Mouse (Mus musculus): ENCODE measurements at regions not wholly inside any gene's neighbourhood (a gene's known extent, or its start where the extent isn't known, plus 50 kb on each side); places are given as distances from the start of the nearest gene placed in this dataset.

- H3ac ChIP-seq (ENCODE audit: control insufficient read depth, insufficient read length), result no peak overlapping the region
- TF ChIP-seq POLR2A (IDR thresholded peaks at IDR 0.05; ENCODE audit: insufficient read length, low read depth) (no peak), CEBPB (IDR thresholded peaks at IDR 0.05; ENCODE audit: insufficient read depth, poor library complexity, severe bottlenecking) (no peak), E2F4 (IDR thresholded peaks at IDR 0.05; ENCODE audit: insufficient read depth) (no peak), MYOG (IDR thresholded peaks at IDR 0.05; ENCODE audit: control insufficient read depth in 1 of 3, insufficient read depth in 1 of 3, insufficient read length in 2 of 3, low read depth in 2 of 3) (no peak), MAX (IDR thresholded peaks at IDR 0.05; ENCODE audit: low read depth) (no peak), REST (IDR thresholded peaks at IDR 0.05; ENCODE audit: insufficient read depth, insufficient read length) (no peak), MYOD1 (IDR thresholded peaks at IDR 0.05; ENCODE audit: control insufficient read depth in 1 of 3, insufficient read length in 2 of 3, low read depth in 2 of 3) (no peak), USF1 (IDR thresholded peaks at IDR 0.05; ENCODE audit: low read depth) (no peak), TCF3 (IDR thresholded peaks at IDR 0.05; ENCODE audit: insufficient read length, low read depth) (no peak), SRF (IDR thresholded peaks at IDR 0.05; ENCODE audit: control insufficient read depth, insufficient read length, low read depth) (no peak), POLR2AphosphoS2 (IDR thresholded peaks at IDR 0.05; ENCODE audit: insufficient read length, low read depth) (no peak), TCF12 (IDR thresholded peaks at IDR 0.05; ENCODE audit: insufficient read depth, poor library complexity, severe bottlenecking) (no peak)
- H3K79me2 ChIP-seq (ENCODE audit: control insufficient read depth, insufficient read depth), result no peaks in the 10 kb centered on the region
- no peak overlapping the region for H3K4me2 ChIP-seq (ENCODE audit: low read depth)
- H3K27me3 ChIP-seq (ENCODE audit: control insufficient read depth, insufficient read depth, insufficient read length), result no peaks in the 10 kb centered on the region
- H3K36me3 ChIP-seq (ENCODE audit: control insufficient read depth, insufficient read depth), result no peaks in the 10 kb centered on the region
- no peak overlapping the region for H3K4me3 ChIP-seq
Measured at GRCm38 (mm10) chr4:55615808-55616207, 83.5 kb upstream of the Klf4 start.

- Histone ChIP-seq H3K79me2 (ENCODE audit: control insufficient read depth, insufficient read depth) (no peaks in the 10 kb centered on the region), H3K4me3 (no peak overlapping the region), H3K4me2 (ENCODE audit: low read depth) (no peak overlapping the region), H3K27me3 (ENCODE audit: control insufficient read depth, insufficient read depth, insufficient read length) (no peaks in the 10 kb centered on the region), H3ac (ENCODE audit: control insufficient read depth, insufficient read length) (no peak overlapping the region), H3K36me3 (ENCODE audit: control insufficient read depth, insufficient read depth) (no peaks in the 10 kb centered on the region)
- no peak for TF ChIP-seq POLR2A (IDR thresholded peaks at IDR 0.05; ENCODE audit: insufficient read length, low read depth)
- no peak for TF ChIP-seq TCF3 (IDR thresholded peaks at IDR 0.05; ENCODE audit: insufficient read length, low read depth)
- TF ChIP-seq MAX (IDR thresholded peaks at IDR 0.05; ENCODE audit: low read depth), result no peak
- no peak for TF ChIP-seq USF1 (IDR thresholded peaks at IDR 0.05; ENCODE audit: low read depth)
Measured at GRCm38 (mm10) chr4:55613523-55613922, 81.3 kb upstream of the Klf4 start.

- H3ac ChIP-seq (ENCODE audit: control insufficient read depth, insufficient read length), result no peak overlapping the region
- H3K4me3 ChIP-seq, result no peak overlapping the region
- H3K79me2 ChIP-seq (ENCODE audit: control insufficient read depth, insufficient read depth), result no peaks in the 10 kb centered on the region
- TF ChIP-seq E2F4 (IDR thresholded peaks at IDR 0.05; ENCODE audit: insufficient read depth) (no peak), CEBPB (IDR thresholded peaks at IDR 0.05; ENCODE audit: insufficient read depth, poor library complexity, severe bottlenecking) (no peak), POLR2A (IDR thresholded peaks at IDR 0.05; ENCODE audit: insufficient read length, low read depth) (no peak), MYOD1 (IDR thresholded peaks at IDR 0.05; ENCODE audit: control insufficient read depth in 1 of 3, insufficient read length in 2 of 3, low read depth in 2 of 3) (no peak), POLR2AphosphoS2 (IDR thresholded peaks at IDR 0.05; ENCODE audit: insufficient read length, low read depth) (no peak), MYOG (IDR thresholded peaks at IDR 0.05; ENCODE audit: control insufficient read depth in 1 of 3, insufficient read depth in 1 of 3, insufficient read length in 2 of 3, low read depth in 2 of 3) (no peak), SRF (IDR thresholded peaks at IDR 0.05; ENCODE audit: control insufficient read depth, insufficient read length, low read depth) (no peak), USF1 (IDR thresholded peaks at IDR 0.05; ENCODE audit: low read depth) (no peak), REST (IDR thresholded peaks at IDR 0.05; ENCODE audit: insufficient read depth, insufficient read length) (no peak), TCF12 (IDR thresholded peaks at IDR 0.05; ENCODE audit: insufficient read depth, poor library complexity, severe bottlenecking) (no peak), TCF3 (IDR thresholded peaks at IDR 0.05; ENCODE audit: insufficient read length, low read depth) (no peak), MAX (IDR thresholded peaks at IDR 0.05; ENCODE audit: low read depth) (no peak)
- H3K27me3 ChIP-seq (ENCODE audit: control insufficient read depth, insufficient read depth, insufficient read length), result no peaks in the 10 kb centered on the region
- H3K4me2 ChIP-seq (ENCODE audit: low read depth), result no peak overlapping the region
- H3K36me3 ChIP-seq (ENCODE audit: control insufficient read depth, insufficient read depth), result no peaks in the 10 kb centered on the region
Measured at GRCm38 (mm10) chr4:55610998-55611397, 78.7 kb upstream of the Klf4 start.

- Histone ChIP-seq H3K4me2 (ENCODE audit: low read depth) (no peak overlapping the region), H3ac (ENCODE audit: control insufficient read depth, insufficient read length) (no peak overlapping the region), H3K27me3 (ENCODE audit: control insufficient read depth, insufficient read depth, insufficient read length) (no peaks in the 10 kb centered on the region), H3K4me3 (no peak overlapping the region), H3K79me2 (ENCODE audit: control insufficient read depth, insufficient read depth) (no peaks in the 10 kb centered on the region), H3K36me3 (ENCODE audit: control insufficient read depth, insufficient read depth) (no peaks in the 10 kb centered on the region)
- no peak for TF ChIP-seq POLR2A (IDR thresholded peaks at IDR 0.05; ENCODE audit: insufficient read length, low read depth)
- TF ChIP-seq SRF (IDR thresholded peaks at IDR 0.05; ENCODE audit: control insufficient read depth, insufficient read length, low read depth), result no peak
- no peak for TF ChIP-seq E2F4 (IDR thresholded peaks at IDR 0.05; ENCODE audit: insufficient read depth)
- no peak for TF ChIP-seq USF1 (IDR thresholded peaks at IDR 0.05; ENCODE audit: low read depth)
- TF ChIP-seq TCF3 (IDR thresholded peaks at IDR 0.05; ENCODE audit: insufficient read length, low read depth), result no peak
- TF ChIP-seq TCF12 (IDR thresholded peaks at IDR 0.05; ENCODE audit: insufficient read depth, poor library complexity, severe bottlenecking), result no peak
- no peak for TF ChIP-seq REST (IDR thresholded peaks at IDR 0.05; ENCODE audit: insufficient read depth, insufficient read length)
- no peak for TF ChIP-seq MYOG (IDR thresholded peaks at IDR 0.05; ENCODE audit: control insufficient read depth in 1 of 3, insufficient read depth in 1 of 3, insufficient read length in 2 of 3, low read depth in 2 of 3)
- TF ChIP-seq MAX (IDR thresholded peaks at IDR 0.05; ENCODE audit: low read depth), result no peak
- TF ChIP-seq POLR2AphosphoS2 (IDR thresholded peaks at IDR 0.05; ENCODE audit: insufficient read length, low read depth), result no peak
- TF ChIP-seq MYOD1 (IDR thresholded peaks at IDR 0.05; ENCODE audit: control insufficient read depth in 1 of 3, insufficient read length in 2 of 3, low read depth in 2 of 3), result no peak
- no peak for TF ChIP-seq CEBPB (IDR thresholded peaks at IDR 0.05; ENCODE audit: insufficient read depth, poor library complexity, severe bottlenecking)
Measured at GRCm38 (mm10) chr4:55609214-55609613, 76.9 kb upstream of the Klf4 start.

- Histone ChIP-seq H3K27me3 (ENCODE audit: control insufficient read depth, insufficient read depth, insufficient read length) (no peaks in the 10 kb centered on the region), H3K4me2 (ENCODE audit: low read depth) (no peak overlapping the region), H3K36me3 (ENCODE audit: control insufficient read depth, insufficient read depth) (no peaks in the 10 kb centered on the region), H3ac (ENCODE audit: control insufficient read depth, insufficient read length) (no peak overlapping the region), H3K4me3 (no peak overlapping the region), H3K79me2 (ENCODE audit: control insufficient read depth, insufficient read depth) (no peaks in the 10 kb centered on the region)
- TF ChIP-seq MYOG (IDR thresholded peaks at IDR 0.05; ENCODE audit: control insufficient read depth in 1 of 3, insufficient read depth in 1 of 3, insufficient read length in 2 of 3, low read depth in 2 of 3) (no peak), TCF3 (IDR thresholded peaks at IDR 0.05; ENCODE audit: insufficient read length, low read depth) (no peak), CEBPB (IDR thresholded peaks at IDR 0.05; ENCODE audit: insufficient read depth, poor library complexity, severe bottlenecking) (no peak), MAX (IDR thresholded peaks at IDR 0.05; ENCODE audit: low read depth) (no peak), E2F4 (IDR thresholded peaks at IDR 0.05; ENCODE audit: insufficient read depth) (no peak), POLR2AphosphoS2 (IDR thresholded peaks at IDR 0.05; ENCODE audit: insufficient read length, low read depth) (no peak), MYOD1 (IDR thresholded peaks at IDR 0.05; ENCODE audit: control insufficient read depth in 1 of 3, insufficient read length in 2 of 3, low read depth in 2 of 3) (no peak), POLR2A (IDR thresholded peaks at IDR 0.05; ENCODE audit: insufficient read length, low read depth) (no peak), TCF12 (IDR thresholded peaks at IDR 0.05; ENCODE audit: insufficient read depth, poor library complexity, severe bottlenecking) (no peak), REST (IDR thresholded peaks at IDR 0.05; ENCODE audit: insufficient read depth, insufficient read length) (no peak)
Measured at GRCm38 (mm10) chr4:55605541-55605940, 73.3 kb upstream of the Klf4 start.

Data from myocyte (in vitro differentiated cells).